Mouse (Mus musculus): ENCODE results near the gene Gm45021. TPM values are rescaled to one million over a fixed set of nuclear protein-coding genes. Genes with fewer than 3 reads are reported as not detected.

The Gm45021 gene
- polyA plus RNA-seq, 2 experiments, result 0.78 to 0.94 TPM

GRCm38 (mm10) chr6:48626984-48627383, 37.6 kb downstream of the Gm45021 start:
- Histone ChIP-seq H3K4me1 (ENCODE audit: control insufficient read depth, insufficient read depth, low read length) (no peaks in the 10 kb centered on the region), H3K9ac (ENCODE audit: low read depth, low read length, severe bottlenecking) (peak overlapping the region; percentile 52), H3K4me3 (replicated peaks; ENCODE audit: low read length) (peak overlapping the region; percentile 44), H3K36me3 (ENCODE audit: control insufficient read depth, insufficient read depth, low read length) (no peaks in the 10 kb centered on the region), H3K27me3 (ENCODE audit: control insufficient read depth, insufficient read depth, low read length) (peaks cover 30% of the 10 kb centered on the region), H3K9me3 (ENCODE audit: control insufficient read depth, low read length) (no peaks in the 10 kb centered on the region), H3K27ac (replicated peaks; ENCODE audit: low read depth, low read length) (no peak overlapping the region), H3K4me2 (replicated peaks; ENCODE audit: low read depth, low read length, severe bottlenecking) (peak overlapping the region; percentile 86)
- no peak for TF ChIP-seq POLR2A (IDR thresholded peaks at IDR 0.05; ENCODE audit: borderline replicate concordance, extremely low read depth, insufficient read depth, insufficient read length)
- peak; percentile 38 for ATAC-seq (ENCODE audit: low FRiP score, low read depth)
- no peak for DNase-seq (ENCODE audit: low spot score)
- under 1% methylated on average over 26 of the region's 32 CpGs for WGBS

GRCm38 (mm10) chr6:48627511-48627924, 38.1 kb downstream of the Gm45021 start:
- ATAC-seq (ENCODE audit: low FRiP score, low read depth) (no peak), DNase-seq (ENCODE audit: low spot score) (no peak)
- Histone ChIP-seq H3K9ac (ENCODE audit: low read depth, low read length, severe bottlenecking) (peak overlapping the region; percentile 52), H3K4me1 (ENCODE audit: control insufficient read depth, insufficient read depth, low read length) (no peaks in the 10 kb centered on the region), H3K27ac (replicated peaks; ENCODE audit: low read depth, low read length) (no peak overlapping the region), H3K27me3 (ENCODE audit: control insufficient read depth, insufficient read depth, low read length) (peaks cover 30% of the 10 kb centered on the region), H3K9me3 (ENCODE audit: control insufficient read depth, low read length) (no peaks in the 10 kb centered on the region), H3K4me2 (replicated peaks; ENCODE audit: low read depth, low read length, severe bottlenecking) (peak overlapping the region; percentile 86), H3K36me3 (ENCODE audit: control insufficient read depth, insufficient read depth, low read length) (no peaks in the 10 kb centered on the region), H3K4me3 (replicated peaks; ENCODE audit: low read length) (peak overlapping the region; percentile 44)
- WGBS, result 3% methylated on average over 7 of the region's 7 CpGs
- no peak for TF ChIP-seq POLR2A (IDR thresholded peaks at IDR 0.05; ENCODE audit: borderline replicate concordance, extremely low read depth, insufficient read depth, insufficient read length)

- TF ChIP-seq POLR2A (IDR thresholded peaks at IDR 0.05; ENCODE audit: borderline replicate concordance, extremely low read depth, insufficient read depth, insufficient read length), result no peak
- no peaks in the 10 kb centered on the region for H3K36me3 ChIP-seq (ENCODE audit: control insufficient read depth, insufficient read depth, low read length)
- no peak overlapping the region for H3K4me2 ChIP-seq (replicated peaks; ENCODE audit: low read depth, low read length, severe bottlenecking)
- H3K9me3 ChIP-seq (ENCODE audit: control insufficient read depth, low read length), result no peaks in the 10 kb centered on the region
- H3K9ac ChIP-seq (ENCODE audit: low read depth, low read length, severe bottlenecking), result no peak overlapping the region
- no peaks in the 10 kb centered on the region for H3K4me1 ChIP-seq (ENCODE audit: control insufficient read depth, insufficient read depth, low read length)
- ATAC-seq (ENCODE audit: low FRiP score, low read depth), result no peak
- WGBS, result 85% methylated on average over 3 of the region's 3 CpGs
- peaks cover 30% of the 10 kb centered on the region for H3K27me3 ChIP-seq (ENCODE audit: control insufficient read depth, insufficient read depth, low read length)
- no peak overlapping the region for H3K4me3 ChIP-seq (replicated peaks; ENCODE audit: low read length)
- H3K27ac ChIP-seq (replicated peaks; ENCODE audit: low read depth, low read length), result no peak overlapping the region
- DNase-seq (ENCODE audit: low spot score), result no peak
These were observed 39.0 kb downstream of the Gm45021 start for GRCm38 (mm10) chr6:48628377-48628776.

- DNase-seq (ENCODE audit: low spot score) (no peak), ATAC-seq (ENCODE audit: low FRiP score, low read depth) (peak; percentile 23; the same call in 1 of the 2 replicates)
- H3K4me1 ChIP-seq (ENCODE audit: control insufficient read depth, insufficient read depth, low read length), result no peaks in the 10 kb centered on the region
- peak overlapping the region; percentile 50 for H3K9ac ChIP-seq (ENCODE audit: low read depth, low read length, severe bottlenecking)
- H3K36me3 ChIP-seq (ENCODE audit: control insufficient read depth, insufficient read depth, low read length), result no peaks in the 10 kb centered on the region
- H3K27me3 ChIP-seq (ENCODE audit: control insufficient read depth, insufficient read depth, low read length), result peaks cover 30% of the 10 kb centered on the region
- H3K4me3 ChIP-seq (replicated peaks; ENCODE audit: low read length), result peak overlapping the region; percentile 43
- peak overlapping the region; percentile 79 for H3K4me2 ChIP-seq (replicated peaks; ENCODE audit: low read depth, low read length, severe bottlenecking)
- H3K9me3 ChIP-seq (ENCODE audit: control insufficient read depth, low read length), result no peaks in the 10 kb centered on the region
- H3K27ac ChIP-seq (replicated peaks; ENCODE audit: low read depth, low read length), result no peak overlapping the region
- 12% methylated on average over 35 of the region's 54 CpGs for WGBS
- no peak for TF ChIP-seq POLR2A (IDR thresholded peaks at IDR 0.05; ENCODE audit: borderline replicate concordance, extremely low read depth, insufficient read depth, insufficient read length)
These were observed 39.6 kb downstream of the Gm45021 start for GRCm38 (mm10) chr6:48628808-48629660.

GRCm38 (mm10) chr6:48629661-48630034, 40.2 kb downstream of the Gm45021 start:
- Histone ChIP-seq H3K36me3 (ENCODE audit: control insufficient read depth, insufficient read depth, low read length) (no peaks in the 10 kb centered on the region), H3K4me3 (replicated peaks; ENCODE audit: low read length) (peak overlapping the region; percentile 43), H3K27ac (replicated peaks; ENCODE audit: low read depth, low read length) (no peak overlapping the region), H3K9me3 (ENCODE audit: control insufficient read depth, low read length) (no peaks in the 10 kb centered on the region), H3K27me3 (ENCODE audit: control insufficient read depth, insufficient read depth, low read length) (peaks cover 30% of the 10 kb centered on the region), H3K9ac (ENCODE audit: low read depth, low read length, severe bottlenecking) (peak overlapping the region; percentile 50), H3K4me1 (ENCODE audit: control insufficient read depth, insufficient read depth, low read length) (no peaks in the 10 kb centered on the region), H3K4me2 (replicated peaks; ENCODE audit: low read depth, low read length, severe bottlenecking) (peak overlapping the region; percentile 79)
- no peak for DNase-seq (ENCODE audit: low spot score)
- no peak for TF ChIP-seq POLR2A (IDR thresholded peaks at IDR 0.05; ENCODE audit: borderline replicate concordance, extremely low read depth, insufficient read depth, insufficient read length)
- WGBS, result 10% methylated on average over 13 of the region's 13 CpGs
- 0 out of 2 replicates have a peak, but pooled peaks have one; percentile 13 for ATAC-seq (ENCODE audit: low FRiP score, low read depth)

All from limb, embryonic 14.5 days (tissue).